Mouse (Mus musculus): ENCODE measurements at regions not wholly inside any gene's neighbourhood (a gene's known extent, or its start where the extent isn't known, plus 50 kb on each side); places are given as distances from the start of the nearest gene placed in this dataset.

- TF ChIP-seq GATA1 (IDR thresholded peaks at IDR 0.05; ENCODE audit: low read length) (no peak), TAL1 (IDR thresholded peaks at IDR 0.05; ENCODE audit: low read length) (no peak)
Measured at GRCm38 (mm10) chr3:58320812-58321211, 93.7 kb upstream of the Tsc22d2 start.

All from erythroblast, embryonic 14.5 days (primary cell).